Mouse (Mus musculus): ENCODE data around the gene Scn2b.
A peak's percentile ranks its signal among the peaks of the same experiment; 100 is the strongest.

Gene Scn2b

DNA sequence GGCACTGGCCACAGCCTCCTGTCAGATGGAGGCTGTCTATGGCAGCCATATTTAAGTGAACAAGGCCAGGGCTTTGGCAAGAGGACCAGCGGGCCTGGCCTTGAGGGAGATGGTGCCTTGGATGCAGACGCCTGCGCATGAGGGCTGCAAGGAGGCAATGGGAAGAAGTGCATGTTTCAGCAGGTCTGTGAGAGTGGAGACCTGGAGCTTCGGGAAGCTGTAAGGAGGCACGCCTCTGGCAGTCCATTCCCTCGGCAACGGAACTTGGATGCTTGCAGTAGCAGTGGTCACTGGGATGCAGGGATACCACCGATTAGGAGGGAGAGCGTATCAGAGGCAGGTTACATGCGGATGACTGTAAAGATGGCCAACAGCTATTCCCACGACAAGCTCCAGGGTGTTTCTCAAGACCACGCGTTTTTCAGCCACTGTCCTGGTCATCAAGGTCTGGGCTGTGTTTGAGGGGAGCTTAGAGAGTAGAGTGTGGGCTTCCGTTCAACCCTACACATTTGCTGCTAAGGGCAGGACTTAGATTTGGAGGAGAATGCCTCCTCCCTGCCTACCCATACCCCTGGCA lies 2.5 kb downstream of the Scn2b start:
- DNase-seq (ENCODE audit: low spot score) = no peak

DNA sequence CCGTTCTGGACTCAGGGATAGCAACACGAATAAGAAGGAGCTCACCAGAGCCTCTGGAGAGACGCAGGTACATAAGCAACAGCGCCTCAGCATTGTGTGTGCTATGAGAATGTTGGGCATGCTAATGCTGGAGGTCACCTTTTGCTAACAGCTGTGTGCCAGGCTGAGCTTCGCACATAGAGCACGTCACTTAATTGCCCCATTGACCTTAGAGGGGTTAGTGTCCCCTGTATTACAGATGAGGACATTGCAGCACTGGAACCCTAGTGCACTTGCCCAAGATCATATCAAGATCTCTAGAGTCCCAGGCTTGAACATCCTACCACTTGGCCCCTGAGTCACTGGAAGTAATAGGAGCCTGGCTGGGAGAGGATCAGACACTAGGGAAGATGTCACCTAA lies 3.0 kb downstream of the Scn2b start:
- no peak for DNase-seq (ENCODE audit: low spot score)

DNA sequence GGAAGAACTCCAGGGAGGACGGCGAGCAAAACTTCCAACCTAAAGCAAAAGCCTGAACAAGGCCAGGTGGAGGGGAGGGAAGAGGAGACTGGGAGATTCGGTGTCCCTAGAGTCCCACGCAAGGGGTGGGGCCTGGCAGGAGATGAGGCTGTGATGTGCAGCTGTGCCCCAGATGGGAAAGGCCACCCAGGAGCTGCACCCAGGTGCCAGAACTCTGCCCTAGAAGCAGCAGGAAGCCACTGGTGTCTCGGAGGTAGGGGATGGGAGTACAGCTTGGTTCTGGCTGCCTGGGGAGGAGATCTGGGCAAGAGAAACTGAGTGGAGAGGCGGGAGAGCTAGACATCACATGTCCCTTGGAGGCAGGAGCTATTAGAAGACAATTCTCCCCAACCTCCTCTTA lies 3.4 kb downstream of the Scn2b start:
- no peak for DNase-seq (ENCODE audit: low spot score)

DNA sequence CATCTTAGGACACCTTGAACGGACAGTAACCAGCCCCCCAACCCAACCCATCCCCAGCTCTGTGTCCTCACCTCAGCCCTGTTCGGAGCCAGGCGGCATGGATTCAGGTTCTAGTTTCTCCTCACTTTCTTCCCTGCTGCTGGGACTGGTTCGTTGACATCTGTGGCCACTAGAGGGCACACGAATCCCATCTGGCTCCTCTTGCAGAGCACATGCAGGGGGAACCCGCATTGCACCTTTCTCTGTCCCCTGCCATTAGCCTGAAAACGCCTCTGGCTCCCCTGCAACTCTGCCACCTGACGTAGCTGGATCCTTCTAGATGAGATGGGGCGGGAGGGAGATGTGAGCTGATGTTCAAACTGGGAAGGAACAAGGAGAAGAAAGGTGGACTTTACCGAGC lies 4.2 kb downstream of the Scn2b start:
- peak; percentile 43 for DNase-seq (ENCODE audit: low spot score)

DNA sequence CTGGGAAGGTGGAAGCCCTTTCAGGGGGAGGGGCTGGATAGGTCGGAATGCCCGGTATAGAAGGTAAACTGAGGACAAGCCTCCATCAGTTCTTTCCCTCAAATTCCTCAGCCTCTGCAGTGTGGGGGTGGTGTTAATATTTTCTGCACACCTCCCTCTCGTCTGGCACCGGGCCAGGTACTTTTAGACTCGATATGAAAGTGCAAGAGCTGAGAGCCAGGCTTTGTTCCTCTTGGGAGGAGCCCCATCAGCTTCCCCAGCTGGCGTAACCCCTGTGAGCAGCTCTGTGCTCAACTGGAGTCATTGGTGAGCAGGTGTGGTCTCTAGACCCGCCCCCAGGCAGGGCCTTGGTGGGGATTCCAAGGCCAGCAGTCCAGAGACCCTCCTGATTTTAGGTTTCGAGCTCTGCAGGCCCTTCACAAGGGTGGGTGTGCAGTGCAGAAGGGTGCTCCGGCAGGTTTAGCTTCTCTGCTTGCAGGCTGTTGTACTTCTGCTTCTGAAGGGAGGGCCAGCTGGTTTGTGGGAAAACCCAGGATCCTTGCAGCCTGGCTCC lies 4.7 kb downstream of the Scn2b start:
- DNase-seq (ENCODE audit: low spot score) = no peak

DNA sequence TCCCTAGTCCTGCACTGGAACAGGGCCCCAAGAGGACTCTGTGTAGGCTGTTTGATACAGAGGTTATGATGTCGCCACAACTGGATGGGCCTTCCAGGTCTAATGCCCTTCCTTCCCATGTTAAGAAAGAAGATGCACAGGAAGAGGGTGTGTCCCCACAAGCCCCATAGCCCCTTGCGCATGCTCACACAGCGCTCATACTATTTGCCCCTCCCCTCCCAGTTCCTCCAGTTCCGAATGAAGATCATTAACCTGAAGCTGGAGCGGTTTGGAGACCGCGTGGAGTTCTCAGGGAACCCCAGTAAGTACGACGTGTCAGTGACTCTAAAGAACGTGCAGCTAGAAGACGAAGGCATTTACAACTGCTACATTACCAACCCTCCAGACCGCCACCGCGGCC lies 7.6 kb downstream of the Scn2b start:
- no peak for DNase-seq (ENCODE audit: low spot score)

DNA sequence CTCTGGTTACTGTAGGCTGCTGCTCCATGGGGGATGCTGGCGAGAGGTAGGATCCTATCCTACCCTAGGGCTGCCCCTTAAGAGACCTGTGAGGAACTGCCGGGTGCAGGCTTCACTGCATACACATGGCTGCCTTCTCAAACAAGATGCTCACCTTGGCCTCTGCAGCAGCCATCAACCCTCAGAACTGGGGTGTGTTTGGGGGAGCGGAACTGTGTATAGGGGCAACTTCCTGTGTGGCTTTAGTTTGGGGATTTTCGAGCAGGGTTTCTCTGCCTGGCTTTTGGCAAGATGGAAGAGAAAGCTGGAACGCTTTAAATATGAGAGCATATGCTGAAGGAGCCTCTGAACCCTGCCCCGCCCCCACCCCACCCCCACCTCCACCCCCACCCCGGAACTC lies 9.4 kb downstream of the Scn2b start:
- DNase-seq (ENCODE audit: low spot score) = no peak

DNA sequence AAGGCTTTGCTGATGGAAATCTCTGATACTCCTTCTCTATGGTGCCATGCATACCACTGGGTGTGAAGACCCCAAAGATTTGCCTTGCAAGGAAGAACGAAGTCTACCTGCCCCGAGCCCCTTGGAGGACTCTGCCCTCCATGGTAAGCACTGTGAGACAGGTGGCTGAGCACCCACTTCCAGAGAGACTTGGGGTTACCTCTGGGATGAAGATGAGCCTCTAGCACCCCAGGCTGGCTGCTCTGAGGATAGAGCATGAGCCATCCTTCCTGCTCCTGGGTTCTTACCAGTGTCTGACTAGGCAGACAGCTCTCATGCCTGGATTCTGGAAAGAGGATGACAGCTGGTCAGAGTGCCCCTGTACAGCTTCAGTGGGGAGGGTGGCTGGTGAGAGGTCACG lies 12.5 kb downstream of the Scn2b start:
- no peak for DNase-seq (ENCODE audit: low spot score)

DNA sequence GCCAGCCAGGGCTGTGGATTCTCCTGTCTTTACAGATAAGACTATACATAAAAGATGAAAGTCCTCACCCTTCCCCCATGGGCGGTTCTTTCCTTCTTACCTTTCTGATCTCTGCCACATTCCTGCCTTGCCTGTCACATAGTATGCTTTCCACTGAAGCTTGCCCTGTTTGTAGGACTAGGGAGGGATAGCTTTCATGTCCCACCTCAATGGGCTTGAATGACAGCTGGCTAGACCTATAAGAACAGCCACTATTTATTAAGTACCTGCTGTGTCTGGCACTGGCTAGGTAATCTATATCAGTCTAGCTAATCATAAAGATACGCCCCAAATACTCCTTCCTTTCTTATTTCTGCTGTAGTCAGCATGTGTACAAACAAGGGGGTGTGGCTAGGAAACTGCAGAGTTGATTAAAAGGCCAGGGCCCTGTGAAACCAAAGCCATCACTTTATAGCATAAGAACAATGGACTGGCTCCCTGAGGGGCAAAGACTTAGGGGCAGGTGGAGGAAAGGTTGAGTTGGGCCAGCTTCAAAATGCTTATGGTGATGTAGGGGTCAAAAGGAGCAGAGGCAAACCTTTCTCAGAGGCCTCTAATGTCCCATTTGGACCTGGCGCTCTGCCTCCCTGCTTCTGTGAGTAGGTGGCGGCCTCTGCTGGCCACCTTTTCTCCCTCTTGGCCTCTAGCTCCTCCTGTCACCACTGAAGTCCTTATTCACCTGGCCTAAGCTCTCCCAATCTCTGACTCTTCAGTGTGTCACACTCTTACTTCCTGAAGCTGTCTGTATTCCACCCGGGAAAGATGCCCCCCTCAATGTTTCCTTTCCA lies 16.1 kb downstream of the Scn2b start:
- no peak for DNase-seq (ENCODE audit: low spot score)

DNA sequence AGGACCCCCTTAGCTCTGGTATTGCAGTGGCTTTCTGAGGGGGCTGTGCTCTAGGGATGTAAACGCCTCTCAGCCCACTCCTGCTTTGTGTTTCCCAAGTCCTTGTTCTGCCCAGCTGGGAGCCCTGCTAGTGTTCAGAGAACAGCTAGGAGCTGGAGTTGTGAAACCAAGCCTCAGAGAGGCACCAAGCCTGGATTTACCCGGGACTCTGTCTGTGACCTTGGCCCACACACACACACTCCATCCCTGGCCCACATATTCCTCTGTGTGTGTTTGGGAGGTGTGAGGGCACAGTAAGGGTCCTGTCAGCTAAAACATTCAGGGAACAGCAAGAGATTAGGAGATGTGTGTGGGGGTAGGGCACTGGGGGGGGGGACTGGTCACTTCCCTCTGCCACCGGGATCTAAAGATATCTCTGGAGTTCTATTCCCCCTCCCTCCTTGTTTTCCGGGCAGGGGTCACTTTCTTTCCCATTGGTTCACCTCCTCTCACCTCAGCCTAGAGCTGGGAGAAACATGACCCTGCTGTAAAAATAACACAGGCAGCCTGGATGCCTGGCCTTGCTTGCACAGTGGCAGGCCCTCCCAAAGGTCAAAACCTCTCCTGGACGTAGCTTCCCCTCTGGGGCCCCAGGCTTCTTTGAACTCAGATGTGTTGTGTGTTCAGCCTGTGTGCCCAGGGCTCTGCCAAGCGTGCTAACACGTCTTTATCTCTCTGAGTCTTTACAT lies 19.0 kb downstream of the Scn2b start:
- peak; percentile 44 for DNase-seq (ENCODE audit: low spot score)

DNA sequence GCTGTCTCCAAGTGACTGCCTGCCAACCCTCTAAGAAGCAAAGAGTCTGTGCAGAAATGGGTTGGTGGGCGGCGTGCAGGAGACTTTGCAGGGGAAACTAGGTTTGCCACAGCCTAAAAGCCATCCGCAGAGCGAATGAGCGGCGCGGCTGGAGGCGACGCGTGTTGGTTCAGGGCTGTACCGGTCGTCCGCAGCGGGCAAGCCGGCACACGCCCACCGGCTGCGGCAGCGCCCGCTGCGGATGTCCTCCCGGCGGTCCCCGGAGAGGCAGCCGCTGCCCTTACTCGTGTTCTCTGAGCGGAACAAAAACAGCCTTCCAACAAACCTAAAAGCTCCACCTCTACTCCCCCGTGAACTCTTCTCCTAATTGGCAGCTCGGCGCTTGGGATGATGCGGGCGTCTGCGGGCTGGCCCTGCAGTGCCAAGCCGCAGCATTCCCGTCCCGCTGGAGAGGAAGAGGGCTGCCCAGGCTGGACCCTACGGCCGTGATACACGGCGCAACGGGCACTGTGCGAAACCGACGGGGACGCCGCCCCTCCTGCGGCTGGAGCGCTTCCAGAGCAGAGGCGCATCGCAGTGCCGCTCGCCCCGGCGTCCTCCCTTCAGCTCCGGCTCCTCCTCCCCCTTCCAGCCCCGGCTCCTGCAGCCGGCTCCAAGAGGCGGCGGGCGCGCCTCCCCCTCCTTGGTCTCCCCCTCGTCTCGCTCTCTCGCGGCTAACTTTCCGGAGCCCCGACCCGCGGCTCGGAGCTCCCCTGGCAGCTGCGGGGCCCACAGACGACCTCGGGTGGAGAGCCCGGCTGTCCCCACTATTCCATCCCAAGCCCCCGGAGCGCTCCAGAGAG lies 20.8 kb downstream of the Scn2b start, which contains the start of gene Scn4b:
Scn4b (plus strand) TSS at position 205 of the 842 bp plus-strand sequence.
- DNase-seq (ENCODE audit: low spot score) = peak; percentile 17

DNA sequence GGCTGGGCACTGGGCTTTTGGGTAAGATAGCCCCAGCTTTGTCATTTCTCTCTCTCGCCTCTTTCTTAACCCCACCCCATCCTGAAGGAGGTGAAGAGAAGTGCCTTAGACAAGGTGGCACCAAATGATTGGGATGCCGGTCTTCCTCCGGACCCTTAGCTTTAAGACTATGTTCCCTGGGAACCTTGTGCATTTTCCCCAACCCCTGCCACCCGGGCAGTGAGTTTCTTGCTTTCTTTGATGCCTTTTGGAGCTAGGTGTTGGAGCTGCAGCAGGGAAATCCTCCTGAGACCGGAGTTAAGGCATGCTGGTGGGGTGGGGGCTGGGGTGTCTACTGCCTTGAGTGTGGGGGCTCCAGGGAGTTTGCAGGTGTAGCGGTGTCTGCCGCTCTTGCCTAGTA lies 21.5 kb downstream of the Scn2b start:
- DNase-seq (ENCODE audit: low spot score) = no peak

DNA sequence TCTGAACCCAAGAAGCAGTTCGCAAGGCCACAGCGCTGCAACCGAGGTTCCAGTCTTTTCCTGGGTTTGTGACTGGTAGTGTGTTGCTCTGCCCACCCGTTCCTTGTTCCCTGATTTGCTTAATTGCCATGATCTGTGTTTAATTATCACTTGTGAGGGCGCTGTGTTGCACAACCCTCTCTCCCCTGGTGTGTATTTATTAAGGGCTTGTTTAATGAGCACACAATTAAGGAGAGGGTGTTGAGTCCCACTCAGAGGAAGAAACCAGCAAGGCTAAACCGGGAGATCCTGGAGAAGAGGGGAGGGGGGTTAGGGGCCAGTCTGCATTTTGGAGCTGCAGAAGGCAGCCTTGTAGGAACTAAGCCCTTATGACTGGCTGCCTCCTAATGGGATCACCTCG lies 23.4 kb downstream of the Scn2b start:
- no peak for DNase-seq (ENCODE audit: low spot score)

DNA sequence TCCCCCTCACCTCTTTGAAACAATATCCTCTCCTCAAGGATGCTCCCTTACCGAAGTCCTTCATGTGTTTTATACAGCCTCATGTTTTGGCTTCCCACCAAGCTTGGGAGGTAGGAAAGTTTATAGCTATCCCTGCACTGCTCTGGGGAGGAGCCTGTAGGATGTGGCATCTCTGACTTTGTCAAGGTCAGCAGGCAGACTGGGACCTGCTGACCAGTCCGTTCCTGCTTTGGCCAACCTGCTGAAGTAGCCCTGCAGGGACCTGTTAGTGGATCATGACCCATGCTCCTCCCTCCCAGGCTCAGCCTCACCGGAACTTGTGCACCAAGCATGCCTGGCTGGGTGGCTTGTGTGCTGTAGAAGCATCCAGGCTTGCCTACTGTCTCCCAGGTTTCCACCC lies 25.1 kb downstream of the Scn2b start:
- no peak for DNase-seq (ENCODE audit: low spot score)

DNA sequence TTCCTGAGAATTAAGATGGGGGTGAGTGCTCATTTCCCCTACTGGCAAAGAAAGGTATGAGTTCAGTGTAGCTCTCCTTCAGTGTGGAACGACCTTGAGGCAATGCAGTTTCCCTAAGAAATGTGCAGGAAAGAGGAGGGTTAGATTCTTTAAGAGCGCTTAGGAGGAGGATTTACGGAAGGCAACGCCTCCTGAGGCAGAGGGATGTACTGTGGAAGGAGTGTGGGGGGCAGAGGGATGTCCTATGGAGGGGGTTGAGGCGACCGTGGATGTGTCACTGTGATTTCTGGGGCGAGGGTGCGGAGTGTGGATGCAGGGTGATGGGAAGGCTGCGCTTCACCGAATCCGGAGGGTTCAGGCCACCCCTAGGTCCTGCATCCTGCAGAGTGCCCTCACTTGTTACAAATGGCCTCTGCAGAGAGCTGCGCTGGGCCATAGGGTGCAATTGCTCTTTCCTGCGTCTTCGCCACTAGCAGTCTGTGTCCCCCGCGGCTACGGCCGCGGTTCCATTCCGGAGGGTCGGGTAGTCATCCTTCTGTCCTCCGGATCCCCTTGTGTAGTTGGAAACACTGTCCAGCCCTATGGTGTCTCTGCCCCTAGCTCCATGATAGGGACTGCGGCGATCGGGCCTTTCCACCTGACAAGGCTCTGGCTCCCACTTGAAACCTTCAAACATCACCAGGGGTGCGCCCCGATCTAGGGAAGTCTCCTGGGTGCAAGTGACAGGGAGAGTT lies 28.1 kb downstream of the Scn2b start:
- DNase-seq (ENCODE audit: low spot score) = no peak

DNA sequence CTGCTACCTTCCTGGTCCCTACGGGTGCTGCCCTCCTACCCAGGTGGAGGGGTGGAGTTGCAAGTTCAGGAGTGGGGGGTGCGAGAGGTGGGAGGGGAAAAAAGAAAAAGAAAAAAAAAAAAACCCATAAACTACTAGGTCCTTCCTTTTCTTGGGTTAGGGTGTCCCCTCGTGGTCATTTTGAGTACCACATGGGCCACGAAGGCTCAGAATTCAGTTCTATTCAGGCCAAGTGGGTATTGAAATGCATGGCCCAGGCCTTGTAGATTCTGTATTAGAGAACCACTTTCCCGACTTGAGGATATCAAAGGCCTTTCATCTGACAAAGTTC lies 28.6 kb downstream of the Scn2b start:
- DNase-seq (ENCODE audit: low spot score) = peak; percentile 41

DNA sequence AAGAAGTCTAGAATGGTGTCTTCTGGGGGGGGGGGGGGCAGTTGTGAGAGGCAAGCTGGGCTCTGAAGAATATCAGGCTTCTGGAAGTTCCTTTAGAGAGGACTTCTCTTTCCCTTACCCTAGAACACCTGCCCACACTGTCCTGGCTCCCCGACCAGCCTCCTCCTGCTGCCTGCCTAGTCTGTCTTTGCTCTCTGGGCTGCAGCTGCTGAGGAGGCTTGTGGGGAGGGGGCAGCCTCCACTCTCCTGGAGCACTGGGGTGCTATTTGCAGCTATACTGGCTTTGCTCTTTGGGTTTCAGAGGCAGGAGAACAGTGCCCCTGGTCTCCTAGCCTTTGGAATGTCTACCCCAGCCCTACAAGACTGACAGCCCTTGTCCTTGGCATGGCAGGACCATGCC lies 33.4 kb downstream of the Scn2b start:
- no peak for DNase-seq (ENCODE audit: low spot score)

DNA sequence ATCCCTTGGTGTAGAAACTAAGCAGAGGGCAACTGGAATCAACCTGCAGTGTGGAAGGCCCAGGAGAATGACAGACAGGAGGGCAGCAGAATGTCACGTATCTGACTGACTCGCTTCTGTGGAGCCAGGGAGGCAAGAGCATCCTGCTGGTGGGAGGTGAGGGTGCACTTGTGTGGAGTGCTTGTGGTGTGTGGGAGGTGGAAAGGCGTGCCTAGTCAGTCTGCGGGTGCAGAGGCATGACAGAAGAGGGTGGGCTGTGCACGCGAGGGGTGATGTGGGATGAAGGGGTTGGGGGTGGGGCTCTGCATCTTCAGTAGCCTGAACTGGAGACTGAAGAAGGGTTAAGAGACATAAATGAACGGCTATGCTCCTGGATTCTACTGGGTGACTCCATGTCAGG lies 35.8 kb downstream of the Scn2b start:
- no peak for DNase-seq (ENCODE audit: low spot score)

DNA sequence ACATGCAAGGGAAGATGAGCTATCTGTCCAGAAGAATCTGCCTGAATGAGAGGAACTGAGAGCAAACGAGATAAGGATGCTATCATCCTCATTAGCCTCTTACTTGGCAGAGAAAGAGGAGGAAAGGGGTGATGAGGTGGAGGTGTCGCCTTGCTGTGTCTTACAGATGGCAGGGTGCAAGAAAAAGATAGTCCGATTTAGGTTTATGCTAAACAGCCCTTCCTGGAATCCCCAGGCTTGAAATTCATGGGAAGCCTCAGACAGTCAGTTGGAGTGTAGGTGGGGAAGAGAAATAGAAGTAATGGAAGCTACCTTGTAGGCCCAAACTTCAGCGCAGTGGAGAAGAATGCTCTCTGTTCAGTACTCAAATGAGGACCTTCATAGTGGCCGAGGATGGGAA lies 50.3 kb downstream of the Scn2b start:
- DNase-seq (ENCODE audit: low spot score) = no peak

DNA sequence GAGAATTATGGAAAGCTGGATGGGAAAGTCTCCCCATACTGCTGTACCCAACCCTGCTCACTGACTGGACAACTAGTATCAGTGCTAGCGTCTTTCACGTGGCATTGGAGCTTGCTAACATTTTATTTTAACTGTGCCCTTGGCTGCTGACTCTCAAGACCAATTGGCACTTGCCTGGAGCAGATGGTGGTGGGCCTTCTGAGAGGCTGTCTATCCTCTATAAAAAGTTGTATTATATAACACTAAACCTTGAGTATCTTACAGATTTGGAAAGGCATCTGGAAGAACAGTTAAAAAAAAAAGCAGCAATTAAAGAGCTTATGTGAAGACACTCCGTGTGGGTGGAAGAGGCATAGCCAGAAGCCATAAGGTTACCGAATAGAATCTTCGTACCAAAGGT lies 52.6 kb downstream of the Scn2b start:
- no peak for DNase-seq (ENCODE audit: low spot score)

DNA sequence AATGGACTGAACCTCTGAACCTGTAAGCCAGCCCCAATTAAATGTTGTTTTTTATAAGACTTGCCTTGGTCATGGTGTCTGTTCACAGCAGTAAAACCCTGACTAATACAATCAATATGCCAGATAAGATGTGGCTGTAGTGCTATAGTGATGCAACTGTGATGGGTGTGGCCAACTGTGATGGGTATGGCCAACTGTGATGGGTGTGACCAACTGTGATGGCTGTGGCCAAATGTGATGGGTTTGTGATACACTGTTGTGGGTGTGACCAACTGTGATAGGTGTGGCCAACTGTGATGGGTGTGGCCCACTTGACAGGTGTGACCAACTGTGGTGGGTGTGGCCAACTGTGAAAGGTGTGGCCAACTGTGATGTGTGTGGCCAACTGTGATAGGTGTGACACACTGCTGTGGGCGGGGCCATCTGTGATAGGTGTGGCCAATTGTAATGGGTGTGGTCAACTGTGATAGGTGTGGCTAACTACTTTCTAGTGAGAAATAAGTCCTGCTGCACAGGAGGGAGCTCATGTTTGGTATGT lies 53.6 kb downstream of the Scn2b start:
- no peak for DNase-seq (ENCODE audit: low spot score)
